Mouse (Mus musculus) midbrain, embryonic 16.5 days (tissue): ENCODE results near the gene Slc25a5. TPM values are rescaled to one million over a fixed set of nuclear protein-coding genes. Genes with fewer than 3 reads are reported as not detected.
A peak's percentile ranks its signal among the peaks of the same experiment; 100 is the strongest.

Source experiments
- ATAC-seq: fragments of 200-750 bp; cut with Nextera tagmentation; 2 replicates; pipeline ENCODE4 v1.8.0; 2017; ENCODE audit warnings: moderate TSS enrichment
- H3K27ac ChIP-seq: fragments of 300-500 bp; sonication (generic); 2 replicates; pipeline ENCODE4 v1.5.1; 2014; ENCODE audit warnings: mild to moderate bottlenecking, low read length, mixed read lengths
- H3K27me3 ChIP-seq: fragments of 300-500 bp; sonication (generic); 2 replicates; pipeline ENCODE4 v1.6.1; 2014; ENCODE audit warnings: low read depth, low read length, mixed read lengths; ENCODE audit not compliant: control insufficient read depth, insufficient read depth
- H3K36me3 ChIP-seq: fragments of 300-500 bp; sonication (generic); 2 replicates; pipeline ENCODE4 v1.6.1; 2014; ENCODE audit warnings: mild to moderate bottlenecking, low read length, moderate library complexity, mixed read lengths; ENCODE audit not compliant: control insufficient read depth, insufficient read depth
- H3K4me1 ChIP-seq: fragments of 300-500 bp; sonication (generic); 2 replicates; pipeline ENCODE4 v1.6.1; 2014; ENCODE audit warnings: mild to moderate bottlenecking, low read length, mixed read lengths; ENCODE audit not compliant: control insufficient read depth, insufficient read depth
- H3K4me2 ChIP-seq: fragments of 300-500 bp; sonication (generic); 2 replicates; pipeline ENCODE4 v1.6.1; 2014; ENCODE audit warnings: mild to moderate bottlenecking, low read length, mixed read lengths
- H3K4me3 ChIP-seq: fragments of 300-500 bp; sonication (generic); 2 replicates; pipeline ENCODE4 v1.5.1; 2014; ENCODE audit warnings: low read depth, mild to moderate bottlenecking, low read length, moderate library complexity, mixed read lengths
- H3K9ac ChIP-seq: fragments of 300-500 bp; sonication (generic); 2 replicates; pipeline ENCODE4 v1.6.1; 2014; ENCODE audit warnings: low read depth, low read length, mixed read lengths
- H3K9me3 ChIP-seq: fragments of 300-500 bp; sonication (generic); replicated peaks from 2 replicates; pipeline ENCODE4 v1.6.1; 2014; ENCODE audit warnings: mild to moderate bottlenecking, low read length, mixed read lengths; ENCODE audit not compliant: control insufficient read depth, poor library complexity, severe bottlenecking
- WGBS: fragments of 180-500 bp; shearing (Covaris S2); extraction: QIAGEN DNeasy Blood & Tissue Kit; methylation state at CpG from one replicate; pipeline ENCODE4 v1.1.7; 2014; 5-methylcytosine and 5-hydroxymethylcytosine counted together
- polyA plus RNA-seq: library from polyadenylated mRNA; unstranded; fragments of >200 nt; fragmentation: Nextera tagmentation; extraction: Ambion mirVana; gene quantifications from 2 replicates; pipeline ENCODE4 v1.2.1, GENCODE M21; 2015

Slc25a5 gene
- polyA plus RNA-seq, 1 experiment from 2014 or later, result 436 TPM

GRCm38 (mm10) chrX:36819575-36819974 is 24.1 kb downstream of the Slc25a5 start:
- no peak overlapping the region for H3K4me3 ChIP-seq
- no peak for ATAC-seq
- H3K9me3 ChIP-seq, result no peaks in the 10 kb centered on the region
- H3K36me3 ChIP-seq, result no peaks in the 10 kb centered on the region
- no peak overlapping the region for H3K4me2 ChIP-seq
- H3K9ac ChIP-seq, result no peak overlapping the region
- no peak overlapping the region for H3K27ac ChIP-seq
- WGBS, result 51% methylated on average over 4 of the region's 4 CpGs
- 0 out of 2 replicates have a peak, but pooled peaks cover 2% of the 10 kb centered on the region for H3K4me1 ChIP-seq
- no peaks in the 10 kb centered on the region for H3K27me3 ChIP-seq

- Histone ChIP-seq H3K9me3 (no peaks in the 10 kb centered on the region), H3K4me2 (no peak overlapping the region), H3K27ac (no peak overlapping the region), H3K36me3 (no peaks in the 10 kb centered on the region), H3K4me3 (no peak overlapping the region), H3K27me3 (no peaks in the 10 kb centered on the region), H3K4me1 (0 out of 2 replicates have a peak, but pooled peaks cover 2% of the 10 kb centered on the region), H3K9ac (no peak overlapping the region)
- ATAC-seq, result no peak
- WGBS, result 12% methylated on average over 4 of the region's 4 CpGs
These were observed 24.8 kb downstream of the Slc25a5 start for GRCm38 (mm10) chrX:36820201-36820600.

- no peaks in the 10 kb centered on the region for H3K27me3 ChIP-seq
- no peak overlapping the region for H3K4me2 ChIP-seq
- ATAC-seq, result no peak
- H3K4me3 ChIP-seq, result no peak overlapping the region
- H3K9ac ChIP-seq, result no peak overlapping the region
- no peak overlapping the region for H3K27ac ChIP-seq
- no peaks in the 10 kb centered on the region for H3K9me3 ChIP-seq
- no peaks in the 10 kb centered on the region for H3K4me1 ChIP-seq
- no peaks in the 10 kb centered on the region for H3K36me3 ChIP-seq
- 84% methylated on average over 10 of the region's 10 CpGs for WGBS
These were observed 28.7 kb downstream of the Slc25a5 start for GRCm38 (mm10) chrX:36823932-36824711.

- no peak for ATAC-seq
- Histone ChIP-seq H3K27ac (no peak overlapping the region), H3K4me3 (no peak overlapping the region), H3K4me2 (no peak overlapping the region), H3K27me3 (no peaks in the 10 kb centered on the region), H3K4me1 (no peaks in the 10 kb centered on the region), H3K9ac (no peak overlapping the region), H3K9me3 (no peaks in the 10 kb centered on the region), H3K36me3 (no peaks in the 10 kb centered on the region)
- 60% methylated on average over 2 of the region's 2 CpGs for WGBS
These were observed 29.6 kb downstream of the Slc25a5 start for GRCm38 (mm10) chrX:36825032-36825431.

- WGBS, result 92% methylated on average over 5 of the region's 5 CpGs
- no peak overlapping the region for H3K4me2 ChIP-seq
- no peak overlapping the region for H3K4me3 ChIP-seq
- no peaks in the 10 kb centered on the region for H3K36me3 ChIP-seq
- no peaks in the 10 kb centered on the region for H3K9me3 ChIP-seq
- H3K27ac ChIP-seq, result no peak overlapping the region
- no peak for ATAC-seq
- no peak overlapping the region for H3K9ac ChIP-seq
- no peaks in the 10 kb centered on the region for H3K4me1 ChIP-seq
- no peaks in the 10 kb centered on the region for H3K27me3 ChIP-seq
These were observed 31.4 kb downstream of the Slc25a5 start for GRCm38 (mm10) chrX:36826873-36827272.

GRCm38 (mm10) chrX:36830271-36830670 is 34.8 kb downstream of the Slc25a5 start:
- ATAC-seq, result no peak
- no peak overlapping the region for H3K4me3 ChIP-seq
- 36% methylated on average over 5 of the region's 5 CpGs for WGBS
- peaks cover 4% of the 10 kb centered on the region; the same call in 1 of the 2 replicates for H3K4me1 ChIP-seq
- H3K9me3 ChIP-seq, result no peaks in the 10 kb centered on the region
- H3K27me3 ChIP-seq, result no peaks in the 10 kb centered on the region
- H3K9ac ChIP-seq, result no peak overlapping the region
- H3K27ac ChIP-seq, result no peak overlapping the region
- H3K36me3 ChIP-seq, result no peaks in the 10 kb centered on the region
- H3K4me2 ChIP-seq, result no peak overlapping the region

GRCm38 (mm10) chrX:36831632-36832031 is 36.2 kb downstream of the Slc25a5 start:
- Histone ChIP-seq H3K4me2 (no peak overlapping the region), H3K9ac (no peak overlapping the region), H3K36me3 (no peaks in the 10 kb centered on the region), H3K27me3 (no peaks in the 10 kb centered on the region), H3K4me1 (peaks cover 4% of the 10 kb centered on the region; the same call in 1 of the 2 replicates), H3K4me3 (no peak overlapping the region), H3K27ac (no peak overlapping the region), H3K9me3 (no peaks in the 10 kb centered on the region)
- 75% methylated on average over 4 of the region's 4 CpGs for WGBS
- ATAC-seq, result no peak

- Histone ChIP-seq H3K9ac (peak overlapping the region; percentile 44; the same call in 1 of the 2 replicates), H3K27me3 (no peaks in the 10 kb centered on the region), H3K27ac (peak overlapping the region; percentile 73), H3K36me3 (no peaks in the 10 kb centered on the region), H3K4me3 (peak overlapping the region; percentile 31), H3K4me2 (peak overlapping the region; percentile 56), H3K9me3 (no peaks in the 10 kb centered on the region), H3K4me1 (peaks cover 4% of the 10 kb centered on the region; the same call in 1 of the 2 replicates)
- peak; percentile 83 for ATAC-seq
- 29% methylated on average over 19 of the region's 19 CpGs for WGBS
These were observed 38.1 kb downstream of the Slc25a5 start for GRCm38 (mm10) chrX:36833397-36834084.

GRCm38 (mm10) chrX:36837069-36837676 is 41.7 kb downstream of the Slc25a5 start:
- Histone ChIP-seq H3K4me1 (peaks cover 4% of the 10 kb centered on the region; the same call in 1 of the 2 replicates), H3K36me3 (no peaks in the 10 kb centered on the region), H3K4me3 (no peak overlapping the region), H3K27me3 (no peaks in the 10 kb centered on the region), H3K4me2 (no peak overlapping the region), H3K9me3 (no peaks in the 10 kb centered on the region), H3K27ac (no peak overlapping the region), H3K9ac (no peak overlapping the region)
- 70% methylated on average over 6 of the region's 6 CpGs for WGBS
- ATAC-seq, result no peak
